Mouse (Mus musculus): Measurements from ENCODE around the gene Men1.

Gene Men1

DNA sequence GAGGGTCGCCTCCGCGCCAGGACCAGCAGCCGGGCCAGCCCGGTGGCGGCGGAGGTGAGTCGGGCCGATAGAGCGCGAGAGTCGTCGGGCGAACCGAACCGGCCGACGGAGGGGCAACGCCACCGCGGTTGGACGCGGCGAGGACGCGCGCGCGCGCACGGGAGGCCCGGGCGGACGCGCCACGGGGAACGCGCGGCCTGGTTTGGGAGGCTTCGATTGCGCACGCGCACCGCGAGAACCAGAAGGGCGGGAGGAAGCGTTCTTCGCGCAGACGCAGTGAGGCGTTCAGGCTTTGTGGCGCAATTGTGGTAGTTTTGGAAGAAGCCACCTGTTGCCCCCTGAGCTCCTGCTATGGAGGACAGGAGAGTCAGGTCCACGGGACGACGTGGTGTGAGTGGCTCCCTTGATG is 29.5 kb downstream of the Men1 start:
- peak; percentile 85 for DNase-seq (ENCODE audit: low read depth, low spot score)

DNA sequence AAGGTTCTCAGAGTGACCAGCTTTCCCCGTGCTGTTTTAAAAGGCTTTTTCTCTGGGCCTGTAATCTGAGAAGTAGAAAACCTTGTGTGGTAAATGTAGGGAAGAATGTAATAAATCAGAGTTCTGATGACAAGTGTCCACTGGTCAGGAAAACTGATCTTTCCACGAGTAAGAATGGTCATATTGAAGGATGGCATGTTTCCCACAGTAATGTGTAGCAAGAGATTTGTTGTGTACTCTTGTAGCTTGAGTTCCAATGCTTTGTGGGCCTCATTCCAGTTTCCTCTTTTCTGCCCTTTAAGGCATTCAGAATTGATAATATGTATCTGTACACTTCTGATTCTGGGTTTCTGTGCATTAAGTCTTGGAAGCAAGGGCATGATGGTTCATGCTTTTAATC is 30.1 kb downstream of the Men1 start:
- DNase-seq (ENCODE audit: low read depth, low spot score) = no peak

DNA sequence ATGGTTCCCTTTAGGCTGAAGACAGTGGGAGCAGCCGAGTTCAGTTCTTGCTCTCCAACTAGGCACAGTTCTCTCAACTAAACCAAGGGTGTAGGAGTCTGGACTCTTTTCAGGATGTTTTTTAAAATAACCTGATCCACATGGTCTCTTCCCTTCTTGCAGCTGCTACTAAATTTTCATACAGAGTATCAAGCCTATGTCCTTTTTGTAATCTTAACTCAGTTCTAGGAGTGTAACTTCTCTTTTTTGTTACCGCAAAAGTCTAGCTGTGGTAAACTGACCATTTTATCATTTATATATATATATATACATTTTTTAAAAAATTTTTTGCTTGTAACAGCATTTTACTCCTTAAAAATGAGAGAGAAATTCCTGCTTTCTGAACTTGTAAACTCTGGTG is 35.4 kb downstream of the Men1 start:
- DNase-seq (ENCODE audit: low read depth, low spot score) = no peak

DNA sequence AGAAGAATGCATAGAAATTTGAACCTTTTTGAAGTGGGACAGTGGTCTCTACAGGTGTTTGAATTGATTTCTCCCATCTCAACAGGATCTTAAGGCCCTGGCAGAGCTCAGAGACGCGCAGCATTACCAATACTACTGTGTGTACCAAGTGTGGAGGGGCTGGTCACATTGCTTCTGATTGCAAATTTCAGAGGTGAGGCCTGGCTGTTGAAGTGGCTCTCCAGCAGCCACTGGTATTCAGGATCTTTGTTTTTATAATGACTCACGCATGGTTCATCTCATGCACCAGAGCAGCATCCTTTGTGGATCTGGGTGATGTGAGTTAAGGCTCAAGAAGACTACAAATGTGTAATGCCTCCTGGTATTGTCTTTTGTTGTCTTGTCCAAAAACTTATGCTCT is 37.7 kb downstream of the Men1 start:
- no peak for DNase-seq (ENCODE audit: low read depth, low spot score)

DNA sequence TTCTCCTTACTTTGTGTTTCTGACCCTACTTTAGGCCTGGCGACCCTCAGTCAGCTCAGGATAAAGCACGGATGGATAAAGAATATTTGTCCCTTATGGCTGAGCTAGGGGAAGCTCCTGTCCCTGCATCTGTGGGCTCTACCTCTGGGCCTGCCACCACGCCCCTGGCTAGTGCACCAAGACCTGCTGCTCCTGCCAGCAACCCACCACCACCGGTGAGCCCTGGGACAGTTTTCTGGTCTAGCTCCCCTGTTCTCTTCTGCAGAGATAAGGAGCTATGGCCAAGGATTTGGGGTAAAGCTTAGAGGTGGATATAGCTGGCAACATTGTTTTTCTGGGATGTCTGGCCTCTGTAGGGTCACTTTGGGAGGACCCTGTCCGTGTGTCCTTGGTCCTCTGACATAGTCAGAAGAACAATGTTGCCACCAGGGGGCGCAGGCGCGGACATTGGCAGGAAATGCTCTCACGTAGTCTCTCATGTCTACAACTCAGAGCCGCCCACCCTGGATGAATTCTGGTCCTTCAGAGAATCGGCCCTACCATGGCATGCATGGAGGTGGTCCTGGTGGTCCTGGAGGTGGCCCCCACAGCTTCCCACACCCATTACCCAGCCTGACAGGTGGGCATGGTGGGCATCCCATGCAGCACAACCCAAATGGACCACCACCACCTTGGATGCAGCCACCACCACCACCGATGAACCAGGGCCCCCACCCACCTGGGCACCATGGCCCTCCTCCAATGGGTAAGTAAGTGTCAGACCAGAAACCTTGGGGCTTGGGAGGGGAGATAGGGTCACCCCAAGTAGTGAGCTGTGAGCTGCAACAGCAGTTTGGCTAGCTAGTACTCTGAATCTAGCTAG is 39.0 kb downstream of the Men1 start:
- DNase-seq (ENCODE audit: low read depth, low spot score) = peak; percentile 48

DNA sequence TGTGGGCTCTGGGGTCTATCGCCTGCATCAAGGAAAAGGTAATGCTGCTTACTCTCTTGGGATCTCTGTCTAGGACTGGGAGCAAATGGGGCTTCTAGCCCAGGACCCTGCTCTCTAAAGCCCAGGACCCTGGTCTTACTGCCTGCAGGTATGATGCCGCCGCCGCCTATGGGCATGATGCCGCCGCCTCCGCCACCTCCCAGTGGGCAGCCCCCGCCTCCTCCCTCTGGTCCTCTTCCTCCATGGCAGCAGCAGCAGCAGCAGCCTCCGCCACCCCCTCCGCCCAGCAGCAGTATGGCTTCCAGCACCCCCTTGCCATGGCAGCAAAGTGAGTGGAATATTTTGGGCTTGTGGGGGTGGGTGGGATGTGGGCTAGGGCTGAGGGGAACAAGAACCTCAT is 39.8 kb downstream of the Men1 start:
- no peak for DNase-seq (ENCODE audit: low read depth, low spot score)

DNA sequence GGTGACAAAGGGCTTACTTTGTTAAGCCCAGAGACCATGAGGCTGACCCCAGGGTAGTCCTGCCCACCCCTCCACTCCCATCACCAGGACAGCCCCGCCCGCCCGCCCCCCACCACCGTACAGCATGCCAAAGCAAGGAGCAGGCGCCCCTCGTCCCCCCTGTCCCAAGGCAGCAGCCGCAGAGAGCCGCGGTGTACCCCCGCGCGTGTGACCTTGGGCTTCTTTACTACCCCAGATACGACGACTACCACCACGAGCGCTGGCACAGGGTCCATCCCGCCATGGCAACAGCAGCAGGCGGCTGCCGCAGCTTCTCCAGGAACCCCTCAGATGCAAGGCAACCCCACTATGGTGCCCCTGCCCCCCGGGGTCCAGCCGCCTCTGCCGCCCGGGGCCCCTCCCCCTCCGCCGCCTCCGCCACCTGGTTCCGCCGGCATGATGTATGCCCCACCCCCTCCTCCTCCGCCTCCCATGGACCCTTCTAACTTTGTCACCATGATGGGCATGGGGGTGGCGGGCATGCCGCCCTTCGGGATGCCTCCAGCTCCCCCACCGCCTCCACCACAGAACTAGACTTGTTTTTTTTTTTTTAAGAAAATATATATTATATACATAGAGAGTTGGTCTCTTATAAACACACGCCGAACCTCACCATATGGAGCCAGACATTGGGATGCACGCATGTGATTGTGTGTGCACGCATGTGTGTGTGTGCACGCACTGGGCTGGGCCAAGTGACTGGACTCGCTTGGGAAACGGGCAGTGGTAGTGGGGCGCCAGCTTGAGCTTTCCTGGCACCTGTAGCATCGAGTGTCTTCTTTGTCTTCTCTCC is 40.9 kb downstream of the Men1 start:
- no peak for DNase-seq (ENCODE audit: low read depth, low spot score)

DNA sequence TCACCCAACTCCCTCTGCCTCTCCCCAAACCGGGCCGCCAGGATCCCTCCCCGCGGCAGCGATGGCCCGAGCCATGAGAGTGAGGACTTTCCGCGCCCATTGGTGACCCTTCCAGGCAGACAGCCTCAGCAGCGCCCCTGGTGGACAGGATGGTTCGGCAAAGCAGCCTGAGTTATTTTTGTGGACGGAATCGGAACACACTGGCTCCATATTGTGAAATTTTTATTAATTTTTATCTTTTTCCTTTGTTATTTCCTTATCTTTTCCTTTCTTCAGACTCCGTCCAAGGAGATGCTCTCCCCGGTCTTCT is 41.4 kb downstream of the Men1 start:
- no peak for DNase-seq (ENCODE audit: low read depth, low spot score)

DNA sequence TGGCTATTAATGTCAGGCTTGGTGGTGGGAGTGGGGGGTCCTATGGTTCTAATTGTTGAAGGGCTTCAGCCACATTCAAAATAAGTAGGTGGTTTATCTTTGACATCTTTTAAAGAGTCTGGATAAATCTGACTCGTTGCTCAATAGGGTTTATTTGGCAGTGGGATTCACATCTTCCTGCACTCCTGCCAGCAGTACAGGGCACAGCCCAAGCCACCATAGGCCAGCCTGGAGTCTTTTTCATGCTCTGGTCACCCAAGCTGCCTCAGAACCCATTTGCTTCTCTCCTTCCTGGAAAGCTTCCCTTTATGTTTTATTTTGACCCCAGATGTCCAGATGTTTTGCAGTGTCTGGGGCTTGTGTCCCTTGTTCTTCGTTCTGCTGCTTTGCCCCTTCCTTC is 41.9 kb downstream of the Men1 start:
- no peak for DNase-seq (ENCODE audit: low read depth, low spot score)

DNA sequence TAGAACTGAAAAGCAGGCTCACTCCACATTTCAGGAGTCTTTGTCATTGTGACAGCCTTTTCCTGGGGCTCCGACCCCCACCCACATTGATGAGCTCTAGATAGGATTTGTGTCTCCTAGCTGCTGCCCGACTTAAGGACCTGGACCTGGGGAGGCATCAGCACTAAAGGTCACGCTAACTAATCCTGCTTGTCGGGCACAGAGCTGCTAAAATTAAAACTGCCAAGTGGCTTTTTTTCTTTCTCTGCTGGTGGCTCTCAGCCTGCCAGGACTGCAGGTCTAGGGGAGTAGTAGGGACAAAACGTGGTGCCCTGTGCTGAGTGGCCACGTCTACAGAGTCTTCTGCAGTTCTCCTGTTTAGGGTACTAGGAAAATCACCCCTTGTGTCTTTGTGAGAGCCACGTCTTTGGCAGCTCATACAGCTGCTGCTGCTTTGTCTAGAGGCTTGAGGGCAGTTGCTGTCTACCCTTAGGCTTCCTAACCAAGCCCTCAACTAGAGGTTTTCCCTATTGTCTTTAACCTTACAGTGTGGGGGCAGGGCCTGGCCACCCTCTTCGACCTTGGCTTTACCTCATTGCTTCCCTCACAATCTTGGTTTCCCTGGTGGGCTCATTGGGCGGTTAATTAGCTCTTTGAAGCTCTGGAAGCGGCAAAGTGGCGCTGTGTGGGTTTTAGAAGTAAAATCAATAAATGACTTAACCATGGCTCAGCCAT is 42.7 kb downstream of the Men1 start:
- DNase-seq (ENCODE audit: low read depth, low spot score) = no peak

DNA sequence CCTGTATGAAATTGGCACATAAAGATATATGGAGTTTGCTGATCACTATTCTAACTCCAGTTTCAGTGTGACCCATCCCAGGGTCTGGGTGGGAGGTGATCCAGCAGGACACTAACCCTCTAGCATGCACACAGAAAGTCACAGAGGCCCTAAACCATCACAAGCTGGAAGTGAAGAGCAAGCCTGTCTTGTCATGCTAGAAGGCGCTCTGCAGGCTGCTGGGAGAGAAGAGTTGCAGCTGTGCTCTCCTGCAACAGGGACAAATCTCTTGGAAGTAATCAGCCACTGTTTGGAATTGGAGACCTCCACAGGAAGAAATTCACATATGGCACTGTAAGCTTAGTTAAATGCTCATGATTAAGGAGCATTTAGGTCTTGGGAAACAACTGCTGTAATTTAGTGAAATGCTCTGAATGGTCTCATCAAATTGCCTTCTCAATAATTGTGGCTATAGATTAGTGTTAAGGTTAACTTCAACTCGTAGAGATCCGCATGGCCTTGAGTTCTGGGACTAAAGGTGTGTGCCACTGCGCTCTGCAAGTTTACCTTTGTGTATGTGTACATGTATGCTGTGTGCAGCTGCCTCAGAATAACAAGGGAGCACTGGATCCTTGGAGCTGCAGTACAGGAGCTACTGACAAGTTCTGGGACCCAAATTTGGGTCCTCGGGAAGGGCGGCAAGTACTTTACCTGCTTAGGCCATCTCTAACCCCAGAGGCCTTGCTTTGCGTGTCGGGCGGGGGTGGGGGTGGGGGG is 45.8 kb downstream of the Men1 start:
- no peak for DNase-seq (ENCODE audit: low read depth, low spot score)

DNA sequence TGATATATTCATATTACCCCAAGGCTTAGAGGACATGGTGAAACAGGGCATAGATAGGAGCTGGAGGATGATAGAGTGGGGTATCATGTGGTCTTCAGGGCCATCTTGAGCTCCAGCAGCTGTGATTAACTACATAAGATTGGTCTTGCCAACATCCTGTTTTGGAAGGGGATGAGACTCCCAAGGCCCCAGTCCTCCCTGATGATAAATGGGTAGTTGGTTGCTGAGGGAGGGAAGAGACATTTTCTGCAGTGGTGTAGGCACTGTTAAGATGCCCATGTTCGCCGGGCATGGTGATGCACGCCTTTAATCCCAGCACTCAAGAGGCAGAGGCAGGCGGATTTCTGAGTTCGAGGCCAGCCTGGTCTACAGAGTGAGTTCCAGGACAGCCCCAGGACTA is 46.5 kb downstream of the Men1 start:
- no peak for DNase-seq (ENCODE audit: low read depth, low spot score)

DNA sequence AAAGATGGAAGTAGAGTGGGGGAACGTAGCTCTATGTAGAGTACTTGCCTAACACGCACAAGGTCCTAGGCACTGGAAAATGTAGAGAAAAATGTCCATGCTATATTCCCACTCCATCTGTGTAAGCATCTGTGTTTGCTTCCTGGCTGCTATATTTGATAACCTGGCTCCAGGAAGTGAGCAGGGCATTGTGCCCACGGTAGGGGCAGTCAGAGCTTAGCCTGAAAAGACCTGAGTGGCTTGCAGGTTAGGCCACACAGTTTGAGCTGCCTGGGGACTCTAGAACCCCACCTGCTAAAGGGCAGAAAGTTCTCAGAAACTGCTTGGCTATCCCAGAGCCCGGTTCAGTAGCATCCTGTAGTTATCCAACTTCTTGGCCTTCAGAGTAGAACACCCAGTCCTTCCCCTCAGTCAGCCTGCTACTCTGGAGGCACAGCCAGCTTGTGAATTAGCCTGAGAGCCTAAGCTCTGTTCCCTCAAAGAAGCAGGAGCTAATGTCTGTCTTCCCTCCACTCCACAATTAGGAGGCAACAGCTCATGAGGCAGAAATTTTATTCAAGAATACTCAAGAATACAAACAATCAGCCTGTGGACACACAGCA is 47.6 kb downstream of the Men1 start:
- no peak for DNase-seq (ENCODE audit: low read depth, low spot score)

DNA sequence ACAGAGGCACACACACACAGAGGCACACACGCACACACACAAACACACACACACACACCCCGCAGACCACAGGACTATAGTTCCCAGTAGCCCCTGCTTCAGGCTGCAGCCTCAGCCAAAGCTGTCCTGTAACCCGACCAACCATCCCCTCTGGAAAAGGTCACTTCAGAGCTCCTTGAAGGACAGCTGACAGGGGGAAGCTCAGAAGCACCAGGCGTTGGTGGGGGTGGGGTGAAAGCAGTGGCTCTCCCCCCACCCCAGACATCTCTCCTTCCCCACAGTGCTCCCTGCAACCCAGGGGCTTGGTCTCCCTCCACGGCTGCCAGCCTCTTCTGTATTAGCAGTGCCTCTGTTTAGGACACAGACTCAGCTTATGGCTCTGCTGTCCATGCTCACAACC is 48.7 kb downstream of the Men1 start:
- DNase-seq (ENCODE audit: low read depth, low spot score) = no peak

DNA sequence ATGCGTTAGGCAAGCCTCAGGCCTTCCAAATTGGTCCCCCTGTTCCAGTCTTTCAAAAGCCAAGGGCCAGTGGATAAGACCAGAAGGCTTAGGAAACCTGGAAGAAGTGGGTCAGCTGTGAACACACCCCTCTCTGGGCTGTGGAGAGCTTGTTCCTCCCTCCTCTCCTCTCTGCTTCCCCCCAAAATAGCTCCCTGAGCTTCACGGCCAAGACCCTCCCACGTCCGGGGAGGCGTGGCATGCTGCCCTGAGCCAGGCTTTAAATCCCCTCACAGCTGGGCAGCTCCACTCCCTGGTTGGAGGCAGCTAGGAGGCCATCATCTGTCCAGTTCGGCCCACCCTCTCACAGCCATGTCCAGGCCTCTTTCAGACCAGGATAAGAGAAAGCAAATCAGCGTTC is 49.3 kb downstream of the Men1 start, which contains the start of gene Pygm:
Gene Pygm, plus strand, starts transcription at position 272 of the 400 bp plus-strand sequence.
- DNase-seq (ENCODE audit: low read depth, low spot score) = no peak

DNA sequence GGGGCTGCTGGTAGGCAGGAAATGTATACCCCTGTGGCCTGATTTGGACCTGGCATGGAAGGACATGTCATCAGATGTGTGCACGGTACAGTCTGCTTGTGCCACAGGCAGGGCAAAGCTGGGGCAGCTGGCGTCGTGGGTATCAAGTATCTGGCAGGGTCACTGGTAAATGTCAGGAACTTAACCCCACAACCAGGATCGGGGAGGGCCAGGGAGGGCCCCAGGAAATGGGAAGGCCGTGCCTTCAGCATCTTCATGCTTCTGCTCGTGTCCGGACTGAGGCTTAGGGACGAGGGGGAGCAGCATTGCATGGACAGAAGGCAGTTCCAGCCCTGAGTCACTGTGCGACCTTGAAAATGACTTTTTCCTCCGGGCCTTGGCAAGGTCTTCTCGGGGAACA is 50.2 kb downstream of the Men1 start:
- no peak for DNase-seq (ENCODE audit: low read depth, low spot score)

DNA sequence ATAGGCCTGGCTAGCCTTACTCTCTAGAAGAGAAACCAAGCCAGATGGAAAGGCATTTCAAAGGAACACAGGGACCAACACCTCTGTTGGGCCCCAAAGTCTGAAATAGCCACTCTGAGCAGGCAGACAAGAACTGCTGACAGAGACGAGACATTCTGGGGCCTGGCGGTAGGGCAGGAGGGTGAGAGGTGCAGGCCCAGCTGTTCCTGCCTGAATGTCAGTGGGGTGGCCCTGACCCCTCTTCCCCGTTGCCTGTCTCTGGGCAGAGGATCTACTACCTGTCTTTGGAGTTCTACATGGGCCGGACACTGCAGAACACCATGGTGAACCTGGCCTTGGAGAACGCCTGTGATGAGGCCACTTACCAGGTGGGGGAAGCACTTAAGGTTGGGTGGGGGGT is 50.6 kb downstream of the Men1 start:
- DNase-seq (ENCODE audit: low read depth, low spot score) = no peak

DNA sequence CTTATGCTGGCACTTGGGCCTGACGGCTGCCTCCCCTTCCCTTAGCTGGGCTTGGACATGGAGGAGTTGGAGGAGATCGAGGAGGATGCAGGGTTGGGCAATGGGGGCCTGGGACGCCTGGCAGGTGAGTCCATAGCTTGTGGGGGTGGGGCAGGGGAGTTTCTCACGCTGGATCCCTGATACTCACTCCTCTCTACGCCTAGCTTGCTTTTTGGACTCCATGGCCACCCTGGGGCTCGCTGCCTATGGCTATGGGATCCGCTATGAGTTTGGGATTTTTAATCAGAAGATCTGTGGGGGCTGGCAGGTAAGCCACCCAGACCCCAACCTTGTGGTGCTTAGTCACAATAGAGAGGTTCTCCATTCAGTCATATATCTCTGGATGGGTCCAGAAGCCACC is 51.0 kb downstream of the Men1 start:
- DNase-seq (ENCODE audit: low read depth, low spot score) = no peak

DNA sequence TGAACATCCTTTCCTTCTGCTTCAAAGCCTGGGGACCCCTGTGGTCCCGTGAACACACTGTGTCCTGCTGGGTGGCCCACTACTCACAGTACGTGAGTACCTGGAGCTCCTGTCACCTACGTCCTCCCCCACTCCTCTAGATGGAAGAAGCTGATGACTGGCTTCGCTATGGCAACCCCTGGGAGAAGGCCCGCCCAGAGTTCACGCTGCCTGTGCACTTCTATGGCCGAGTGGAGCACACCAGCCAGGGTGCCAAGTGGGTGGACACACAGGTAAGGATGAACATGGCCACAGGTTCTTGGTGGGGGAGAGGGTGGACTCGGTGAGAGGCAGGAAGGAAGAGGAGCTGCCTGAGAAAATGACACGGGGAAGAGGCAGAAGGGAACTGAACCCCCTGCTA is 51.5 kb downstream of the Men1 start:
- DNase-seq (ENCODE audit: low read depth, low spot score) = no peak

DNA sequence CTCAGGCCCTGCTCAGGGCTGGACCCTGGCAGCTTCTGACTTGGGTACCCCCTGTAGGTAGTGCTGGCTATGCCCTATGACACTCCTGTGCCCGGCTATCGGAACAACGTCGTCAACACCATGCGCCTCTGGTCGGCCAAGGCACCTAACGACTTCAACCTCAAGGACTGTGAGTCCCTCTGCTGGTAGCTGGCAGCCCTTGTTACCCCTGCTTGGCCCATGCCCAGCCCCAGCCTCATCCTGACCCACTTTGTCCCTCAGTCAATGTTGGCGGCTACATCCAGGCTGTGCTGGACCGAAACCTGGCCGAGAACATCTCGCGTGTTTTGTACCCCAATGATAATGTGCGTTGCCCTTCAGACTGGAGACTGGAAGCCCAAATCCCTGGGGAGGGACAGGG is 53.2 kb downstream of the Men1 start:
- DNase-seq (ENCODE audit: low read depth, low spot score) = no peak

DNA sequence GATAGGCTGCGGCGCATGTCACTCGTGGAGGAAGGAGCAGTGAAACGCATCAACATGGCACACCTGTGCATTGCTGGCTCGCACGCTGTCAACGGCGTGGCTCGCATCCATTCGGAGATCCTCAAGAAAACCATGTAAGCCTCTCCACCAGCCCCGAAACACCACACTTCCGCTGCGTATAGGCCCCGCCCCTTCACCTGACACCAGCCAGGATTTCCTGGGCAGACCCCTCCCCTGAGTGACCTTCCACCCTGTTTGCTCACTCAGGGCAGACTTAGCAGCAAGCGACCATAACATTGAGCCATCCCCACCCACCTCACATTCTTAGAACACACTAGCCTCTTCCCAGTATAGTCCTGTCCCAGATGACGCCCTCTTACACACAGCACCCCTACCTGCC is 55.0 kb downstream of the Men1 start:
- no peak for DNase-seq (ENCODE audit: low read depth, low spot score)

Measured in c-Kit-negative CD71-positive TER-119-positive erythroid progenitor cells, embryonic 14.5 days (primary cell).